Mouse (Mus musculus) regulatory T cell (primary cell): ENCODE results near the gene Ogfr.

Source experiments
- in situ Hi-C: fragments of 300-600 bp; cut with MboI, MseI; formaldehyde crosslinking; loops from one replicate; pipeline ENCODE4 v1.15.1; 2025; ENCODE audit warnings: high pct_unique_total_duplicates

Gene Ogfr

DNA sequence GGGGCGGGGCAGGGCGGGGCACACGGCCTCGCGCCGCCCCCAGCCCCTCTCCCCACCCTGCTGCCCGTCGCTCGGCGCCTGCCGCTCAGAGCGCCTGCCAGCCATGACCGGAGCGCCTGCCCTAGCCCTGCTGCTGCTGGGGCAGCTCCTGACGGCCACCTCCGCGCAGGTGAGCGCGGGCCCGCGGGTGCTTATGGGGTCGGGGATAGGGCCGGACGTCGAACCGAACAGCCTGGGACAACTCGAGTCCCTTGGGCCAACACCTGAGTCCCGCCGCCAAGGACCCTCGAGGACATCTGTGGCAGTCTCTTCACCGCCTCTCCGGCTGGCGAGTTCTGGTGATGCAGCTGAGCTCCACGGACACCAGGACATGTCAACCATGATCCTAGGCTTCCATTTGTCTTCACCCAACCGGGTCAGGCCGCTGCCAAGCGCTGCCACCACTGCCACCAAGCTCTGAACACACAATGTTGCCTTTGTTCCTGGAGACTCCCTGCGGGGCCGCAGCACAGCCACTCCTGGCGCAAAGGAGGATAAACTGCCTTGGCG lies 9.2 kb downstream of the Ogfr start:
- in situ Hi-C loops: no loop called here

DNA sequence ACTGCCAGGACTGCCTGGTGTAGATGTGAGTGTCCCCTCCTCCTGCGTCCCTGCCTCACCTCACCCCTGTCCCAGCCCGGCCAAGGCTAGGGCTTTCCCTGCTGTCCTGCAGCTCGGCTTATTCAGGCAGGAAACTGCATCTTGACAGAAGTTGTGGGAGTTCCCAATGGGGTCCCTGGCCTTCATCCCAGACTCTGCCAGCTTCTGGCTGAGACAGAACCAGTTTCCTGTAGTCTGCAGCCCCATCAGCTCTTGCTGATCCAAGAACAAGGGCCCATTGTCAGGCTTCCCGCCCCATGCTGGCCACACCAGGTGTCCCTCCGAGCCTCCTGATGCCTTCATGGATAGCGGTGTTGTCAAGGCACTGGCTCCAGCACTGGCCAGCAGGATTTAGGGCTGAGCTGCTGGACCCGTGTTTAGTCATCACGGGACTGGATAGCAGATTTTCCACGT lies 11.6 kb downstream of the Ogfr start:
- in situ Hi-C loops: no loop called here

DNA sequence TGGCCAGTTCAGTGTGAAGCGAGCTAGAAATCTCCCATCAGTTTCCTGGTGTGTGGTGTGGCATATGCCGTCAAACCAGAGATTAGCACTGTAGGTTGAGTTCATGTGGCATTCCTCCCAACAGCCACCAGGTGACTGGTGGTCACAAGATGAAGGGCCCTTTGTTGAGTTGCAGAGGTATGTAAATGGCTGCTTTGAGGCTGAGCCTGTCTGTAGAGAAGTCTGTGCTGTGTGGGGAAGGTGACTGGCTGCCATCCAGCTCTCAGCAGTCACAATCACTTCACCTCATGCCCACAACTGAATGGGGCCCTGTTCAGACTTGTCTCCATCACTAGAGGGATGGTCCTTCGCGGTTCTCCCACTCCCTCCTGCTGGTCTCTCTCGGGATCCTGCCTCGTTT lies 15.7 kb downstream of the Ogfr start:
- in situ Hi-C loops: no loop called here

GRCm38 (mm10) chr2:180610283-180610682 lies 21.2 kb downstream of the Ogfr start:
- in situ Hi-C loops: no loop called here

GRCm38 (mm10) chr2:180611882-180612281 lies 22.8 kb downstream of the Ogfr start:
- in situ Hi-C loops: no loop called here

- in situ Hi-C loops: no loop called here
These were observed 52.8 kb downstream of the Ogfr start for GRCm38 (mm10) chr2:180641576-180642554.

DNA sequence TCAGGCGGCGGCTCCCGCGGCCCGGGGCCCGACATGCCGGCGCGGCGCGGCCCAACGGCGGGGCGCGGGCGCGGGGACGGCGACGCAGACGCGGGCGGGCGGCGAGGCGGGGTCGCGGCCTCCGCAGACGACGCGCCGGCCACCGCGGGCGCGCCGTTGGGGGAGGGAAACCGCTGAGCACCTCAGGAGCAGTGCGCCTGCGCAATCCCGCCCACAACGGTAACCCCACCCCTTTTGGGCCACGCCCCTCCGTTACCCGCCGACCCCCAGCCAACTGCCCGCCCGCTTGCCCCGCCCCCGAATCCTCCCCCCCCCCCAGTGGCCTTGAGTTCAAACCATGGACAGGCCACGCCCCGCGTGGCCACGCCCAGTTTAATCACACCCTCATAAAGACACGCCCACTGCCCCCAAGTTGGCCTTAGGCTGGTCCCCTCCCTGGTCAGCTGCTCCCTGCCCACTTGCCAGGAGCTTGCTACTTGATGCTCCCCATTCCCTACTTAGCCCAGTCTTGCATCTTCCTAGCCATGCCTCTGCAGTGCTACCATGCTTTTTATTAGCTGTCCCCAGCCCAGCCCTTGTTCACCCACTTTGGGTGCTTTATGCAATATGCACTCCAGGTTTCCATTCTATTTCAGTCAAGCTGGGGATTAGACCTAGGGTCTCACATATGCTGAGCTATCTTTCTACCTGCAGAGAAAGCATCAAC lies 53.7 kb downstream of the Ogfr start, which contains the start of gene Tcfl5:
Gene Tcfl5 (minus strand): TSS at position 154 of the 706 bp plus-strand sequence.
- in situ Hi-C loops: no loop called here

DNA sequence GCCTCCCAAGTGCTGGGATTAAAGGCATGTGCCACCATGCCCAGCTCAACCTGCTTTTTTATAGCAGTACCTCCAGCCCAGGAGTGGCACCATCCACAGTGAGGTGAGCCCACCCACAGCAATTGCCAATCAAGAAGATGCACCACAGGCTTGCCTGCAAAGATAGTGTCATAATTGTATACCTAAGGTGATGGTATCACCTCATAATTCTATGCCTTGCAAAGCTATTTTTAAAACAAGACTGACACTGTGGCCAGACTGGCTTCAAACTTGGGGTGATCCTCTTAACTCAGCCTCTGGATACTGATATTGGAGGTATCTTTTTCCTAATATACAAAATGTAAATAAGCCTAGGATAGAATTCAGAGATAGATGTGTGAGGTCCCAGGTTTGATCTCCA lies 54.6 kb downstream of the Ogfr start:
- in situ Hi-C loops: no loop called here
